10 mouse cellular contexts compared by ENCODE assay signal in the genomic region with DNA sequence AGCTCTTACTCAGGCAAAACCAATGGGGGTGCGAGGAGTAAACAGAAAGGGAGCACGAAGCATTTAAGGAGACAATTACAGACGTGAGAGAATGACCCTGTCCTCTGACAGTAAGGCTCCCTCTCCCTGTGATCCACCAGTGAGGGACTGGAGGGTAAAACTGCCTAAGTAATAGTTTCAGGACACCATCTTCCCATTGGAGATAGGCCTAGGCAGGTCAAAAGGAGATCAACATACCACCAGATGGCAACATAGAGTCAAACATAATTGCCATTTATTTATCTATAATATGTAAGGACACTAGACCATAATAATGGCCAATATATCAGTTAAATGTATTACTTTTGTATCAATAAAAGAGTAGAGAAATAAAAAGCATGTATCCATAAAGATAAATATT.
DNase-seq lines count a peak whose midpoint lies in the region; ATAC-seq and TF ChIP-seq lines count a peak whose summit lies in the region.
"Had no signal": no experiment of that assay in that cellular context is flagged by ENCODE, and none has a peak within 500 bp of the region (broad histone marks: within the 10 kb centered on the region; RNA-seq: fewer than 3 reads in every experiment).

No protein-coding gene starts in this region.

- H3K27me3 ChIP-seq in heart, adult 2 months (ENCODE audit: control insufficient read depth, insufficient read depth, low read length), result no peaks in the 10 kb centered on the region
- no peaks in the 10 kb centered on the region for H3K27me3 ChIP-seq in heart, embryonic 11.5 days (ENCODE audit: control insufficient read depth, insufficient read depth, low read length)
- no peaks in the 10 kb centered on the region for H3K27me3 ChIP-seq in lung, postnatal 0 days (replicated peaks; ENCODE audit: insufficient read depth, low read length)
- H3K27me3 ChIP-seq: heart, embryonic 12.5 days had no signal

- no peak for TF ChIP-seq POLR2A in heart, adult 2 months (IDR thresholded peaks at IDR 0.05; ENCODE audit: insufficient read depth, low read depth, low read length)

- H3K4me3 ChIP-seq in heart, adult 2 months, result no peak overlapping the region
- H3K4me3 ChIP-seq in heart, embryonic 11.5 days (ENCODE audit: low read depth, low read length), result no peak overlapping the region
- no peak overlapping the region for H3K4me3 ChIP-seq in lung, postnatal 0 days (ENCODE audit: low read depth, low read length)
- H3K4me3 ChIP-seq: heart, embryonic 12.5 days had no signal

- TF ChIP-seq EP300 in heart, adult 2 months (IDR thresholded peaks at IDR 0.05; ENCODE audit: insufficient read depth, low read depth, low read length), result no peak
- TF ChIP-seq EP300 in lung, postnatal 0 days (IDR thresholded peaks at IDR 0.05), result no peak

- 63% methylated on average over 3 of the region's 3 CpGs for WGBS in heart, adult 2 months
- WGBS in heart, embryonic 11.5 days (ENCODE audit: insufficient replicate concordance), result 51% methylated on average over 3 of the region's 3 CpGs
- WGBS in lung, postnatal 0 days, result 59% methylated on average over 3 of the region's 3 CpGs

- H3K9me3 ChIP-seq in heart, embryonic 11.5 days (replicated peaks; ENCODE audit: control insufficient read depth, low read length), result no peaks in the 10 kb centered on the region
- no peaks in the 10 kb centered on the region for H3K9me3 ChIP-seq in lung, postnatal 0 days (ENCODE audit: low read length)
- H3K9me3 ChIP-seq: heart, embryonic 12.5 days had no signal

- no peak for ATAC-seq in heart, embryonic 11.5 days (replicated peaks; ENCODE audit: insufficient number of reproducible peaks, low FRiP score, low TSS enrichment)
- ATAC-seq in lung, postnatal 0 days, result no peak

- no peak overlapping the region for H3K9ac ChIP-seq in heart, adult 2 months (ENCODE audit: low read depth, low read length)
- no peak overlapping the region for H3K9ac ChIP-seq in heart, embryonic 11.5 days (ENCODE audit: low read depth, low read length)
- no peak overlapping the region for H3K9ac ChIP-seq in lung, postnatal 0 days (replicated peaks; ENCODE audit: low read depth)
- H3K9ac ChIP-seq: heart, embryonic 12.5 days; liver, embryonic 14.5 days had no signal

- H3K4me2 ChIP-seq in heart, embryonic 11.5 days, result no peak overlapping the region
- no peak overlapping the region for H3K4me2 ChIP-seq in lung, postnatal 0 days (replicated peaks; ENCODE audit: low read depth, low read length)
- H3K4me2 ChIP-seq: heart, embryonic 12.5 days had no signal

- no peaks in the 10 kb centered on the region; the same call in 1 of the 2 replicates for H3K79me2 ChIP-seq in heart, adult 2 months (replicated peaks; ENCODE audit: control insufficient read depth, insufficient read depth, low read length)

- H3K27ac ChIP-seq in heart, adult 2 months, result no peak overlapping the region
- no peak overlapping the region for H3K27ac ChIP-seq in heart, embryonic 11.5 days (ENCODE audit: low read depth, low read length)
- no peak overlapping the region for H3K27ac ChIP-seq in lung, postnatal 0 days (ENCODE audit: low read length)
- H3K27ac ChIP-seq: liver, embryonic 14.5 days had no signal

- no peak for DNase-seq in heart, adult 2 months
- peak; percentile 29 for DNase-seq in lung, postnatal 0 days (ENCODE audit: low spot score)
- no peak for DNase-seq in lung, postnatal 10 days
- DNase-seq in R1 (ENCODE audit: low read depth, low spot score), result peak; percentile 17
- DNase-seq in lung, postnatal 36 days, result peak; percentile 64
- no peak for DNase-seq in adrenal gland, postnatal 36 days
- DNase-seq in left cerebral cortex, postnatal 4 days, result no peak

- intact Hi-C loops in heart, adult 2 months (cut with DNase I), result no loop called here
- intact Hi-C loops in left cerebral cortex, postnatal 4 days (cut with DNase I), result no loop called here

- peak; percentile 65 for TF ChIP-seq CTCF in heart, adult 2 months (IDR thresholded peaks at IDR 0.05)
- TF ChIP-seq CTCF in lung, postnatal 0 days (IDR thresholded peaks at IDR 0.05), result peak; percentile 59

- H3K36me3 ChIP-seq in heart, adult 2 months (ENCODE audit: control insufficient read depth, insufficient read depth, low read length), result no peaks in the 10 kb centered on the region
- H3K36me3 ChIP-seq in heart, embryonic 11.5 days (ENCODE audit: control insufficient read depth, insufficient read depth, low read length), result no peaks in the 10 kb centered on the region
- H3K36me3 ChIP-seq in lung, postnatal 0 days (ENCODE audit: insufficient read depth, low read length), result no peaks in the 10 kb centered on the region
- H3K36me3 ChIP-seq: heart, embryonic 12.5 days had no signal

- H3K4me1 ChIP-seq in heart, adult 2 months (ENCODE audit: control insufficient read depth, insufficient read depth, low read length), result no peaks in the 10 kb centered on the region
- no peaks in the 10 kb centered on the region; the same call in 1 of the 2 replicates for H3K4me1 ChIP-seq in heart, embryonic 11.5 days (ENCODE audit: control insufficient read depth, insufficient read depth, low read length)
- H3K4me1 ChIP-seq in lung, postnatal 0 days (ENCODE audit: insufficient read depth, low read depth, low read length), result no peaks in the 10 kb centered on the region

Comparison
In these comparisons a context has a peak if more than half of its experiments do, and no peak if none do; other contexts are left out.
1. DNase-seq: peak in lung, postnatal 0 days (single experiment), R1 (single experiment) and lung, postnatal 36 days (single experiment); none in heart, adult 2 months (0 of 2), lung, postnatal 10 days (single experiment), adrenal gland, postnatal 36 days (0 of 2) and left cerebral cortex, postnatal 4 days (single experiment).